Mouse (Mus musculus): ENCODE results near the gene Fam19a1.

- no peak for TF ChIP-seq CTCF (IDR thresholded peaks at IDR 0.05; ENCODE audit: control insufficient read depth, insufficient read depth, insufficient replicate concordance, low read depth, low read length)
- no peak for TF ChIP-seq POLR2A (IDR thresholded peaks at IDR 0.05; ENCODE audit: control insufficient read depth, low read depth, low read length)
These were observed 465.7 kb downstream of the Fam19a1 start for GRCm38 (mm10) chr6:96578649-96579048.

All from testis, adult 2 months (tissue).